Mouse (Mus musculus) liver, adult 2 months (tissue): ENCODE measurements around the gene Resp18. TPM values are rescaled to one million over a fixed set of nuclear protein-coding genes. Genes with fewer than 3 reads are reported as not detected.
A peak's percentile ranks its signal among the peaks of the same experiment; 100 is the strongest.

Experiments
- DNase-seq: peaks from one replicate; pipeline ENCODE4 v3.0.0-alpha.2; 2011; ENCODE audit warnings: low read depth, low spot score; ENCODE audit errors: extremely low read depth
- H3K27ac ChIP-seq: fragments of 200-500 bp; replicated peaks from 2 replicates; pipeline ENCODE4 v1.5.1; 2012; ENCODE audit warnings: low read depth, mild to moderate bottlenecking, control low read depth, inconsistent platforms, low read length; ENCODE audit not compliant: insufficient read depth
- H3K27me3 ChIP-seq: fragments of 200-500 bp; 2 replicates; pipeline ENCODE4 v1.6.1; 2012; ENCODE audit warnings: mild to moderate bottlenecking, moderate library complexity, low read length, inconsistent platforms; ENCODE audit not compliant: control insufficient read depth, insufficient read depth
- H3K36me3 ChIP-seq: fragments of 200-500 bp; 2 replicates; pipeline ENCODE4 v1.6.1; 2012; ENCODE audit warnings: low read length, inconsistent platforms; ENCODE audit not compliant: control insufficient read depth, insufficient read depth
- H3K4me1 ChIP-seq: fragments of 200-500 bp; 2 replicates; pipeline ENCODE4 v1.6.1; 2011; ENCODE audit warnings: low read length; ENCODE audit not compliant: control insufficient read depth, insufficient read depth
- H3K4me3 ChIP-seq: fragments of 200-500 bp; 2 replicates; pipeline ENCODE4 v1.5.1; 2011; ENCODE audit warnings: low read depth, mild to moderate bottlenecking, control low read depth, low read length, moderate library complexity; ENCODE audit not compliant: insufficient read depth
- H3K79me2 ChIP-seq: fragments of 200-500 bp; 2 replicates; pipeline ENCODE4 v1.6.1; 2012; ENCODE audit warnings: inconsistent platforms, mild to moderate bottlenecking, low read length, moderate library complexity; ENCODE audit not compliant: control insufficient read depth, insufficient read depth
- H3K9ac ChIP-seq: fragments of 200-500 bp; 2 replicates; pipeline ENCODE4 v1.6.1; 2012; ENCODE audit warnings: low read depth, mild to moderate bottlenecking, control low read depth, inconsistent platforms, low read length
- CTCF ChIP-seq: fragments of 200-500 bp; IDR thresholded peaks from 2 replicates; pipeline ENCODE4 v1.5.1; 2011; ENCODE audit warnings: low read depth, low read length, control low read depth
- POLR2A ChIP-seq: fragments of 200-500 bp; IDR thresholded peaks from 2 replicates; pipeline ENCODE4 v1.6.1; 2011; ENCODE audit warnings: low read length, control low read depth; ENCODE audit not compliant: insufficient read depth; ENCODE audit errors: extremely low read depth
- WGBS: fragments of 180-500 bp; shearing (Covaris S2); methylation state at CpG from one replicate; pipeline ENCODE4 v1.1.7; 2018; 5-methylcytosine and 5-hydroxymethylcytosine counted together
- polyA plus RNA-seq: library from polyadenylated mRNA; depleted of rRNA; stranded (reverse); fragments of >200 nt; gene quantifications from 2 replicates; pipeline ENCODE4 v1.2.3, GENCODE M21; 2012
- total RNA-seq: library from RNA; depleted of rRNA; stranded (reverse); fragments of >200 nt; gene quantifications from 2 replicates; pipeline ENCODE4 v1.2.3, GENCODE M21; 2014

The Resp18 gene
- total and polyA plus RNA-seq, 2 experiments: 0.28 TPM; not detected in 1

DNA sequence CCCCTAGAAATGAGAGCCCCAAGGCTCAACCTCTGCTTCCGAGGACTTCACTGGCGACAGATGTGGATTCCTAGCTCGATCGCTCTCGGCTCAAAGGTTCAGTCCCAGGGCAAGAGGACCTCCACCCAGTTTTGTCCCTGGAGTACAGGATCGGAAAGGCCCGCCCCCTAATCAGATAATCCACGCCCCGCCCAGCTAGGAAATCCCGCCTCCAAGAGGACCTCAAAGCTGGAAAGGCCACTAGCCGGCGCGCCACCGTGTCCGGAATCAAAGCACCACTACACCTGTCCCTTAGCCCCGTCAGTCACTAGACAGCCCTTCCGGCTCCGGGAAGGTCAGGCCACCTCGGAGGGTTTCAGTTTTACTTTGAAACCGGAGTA lies 38.6 kb upstream of the Resp18 start:
- Histone ChIP-seq H3K27me3 (no peaks in the 10 kb centered on the region), H3K4me1 (peaks cover 8% of the 10 kb centered on the region; the same call in 1 of the 2 replicates), H3K79me2 (no peaks in the 10 kb centered on the region; the same call in 1 of the 2 replicates), H3K36me3 (peaks cover 6% of the 10 kb centered on the region; the same call in 1 of the 2 replicates), H3K27ac (peak overlapping the region; percentile 88), H3K4me3 (peak overlapping the region; percentile 73), H3K9ac (peak overlapping the region; percentile 83)
- TF ChIP-seq CTCF: no peak
- TF ChIP-seq POLR2A: peak; percentile 74
- peak; percentile 82 for DNase-seq
- 0% methylated on average over 20 of the region's 20 CpGs for WGBS

DNA sequence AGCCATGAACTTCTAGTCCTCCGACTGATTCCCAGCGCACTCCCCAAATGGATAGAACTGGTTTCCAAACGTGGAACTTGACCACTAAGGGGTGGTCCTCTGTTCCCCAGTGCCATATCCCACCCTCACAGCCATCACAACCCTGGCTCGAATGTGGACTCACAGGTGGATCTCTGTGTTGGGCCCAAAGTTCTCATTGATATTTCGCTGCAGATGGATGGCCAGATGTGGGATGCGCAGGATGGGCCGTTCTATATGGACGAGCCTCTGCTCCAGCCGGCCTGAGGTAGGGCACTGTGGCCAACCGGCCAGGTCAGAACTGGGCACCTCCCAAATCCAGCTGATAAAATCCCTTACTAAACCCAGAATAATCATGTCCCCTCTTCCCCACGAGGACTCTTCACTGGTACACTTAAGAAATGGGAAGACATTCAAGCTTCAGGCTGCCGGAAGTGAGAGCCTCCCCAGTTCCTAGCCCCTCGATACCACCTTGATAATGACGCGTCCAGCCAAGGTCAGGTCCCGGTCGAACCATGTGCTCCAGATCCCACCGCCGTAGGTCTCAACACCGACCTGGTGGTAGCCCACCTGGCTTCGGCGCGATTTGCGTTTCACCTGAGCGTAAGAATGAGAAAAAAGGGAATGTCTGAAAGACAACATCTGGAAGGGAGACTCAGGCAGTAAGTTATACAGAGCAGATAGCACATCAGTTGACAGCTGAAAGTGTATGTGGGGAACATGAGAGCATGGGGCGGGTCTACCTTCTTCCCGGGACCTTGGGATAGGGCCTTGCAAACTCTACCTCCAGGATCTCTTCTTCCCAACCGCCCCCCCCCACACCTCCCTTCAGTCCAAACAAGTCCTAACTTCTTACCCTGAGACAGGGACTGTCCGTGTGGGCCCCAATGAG lies 37.5 kb upstream of the Resp18 start:
- Histone ChIP-seq H3K79me2 (no peaks in the 10 kb centered on the region; the same call in 1 of the 2 replicates), H3K4me3 (peak overlapping the region; percentile 73), H3K27me3 (no peaks in the 10 kb centered on the region), H3K4me1 (peaks cover 8% of the 10 kb centered on the region; the same call in 1 of the 2 replicates), H3K9ac (peak overlapping the region; percentile 83), H3K27ac (no peak overlapping the region), H3K36me3 (peaks cover 15% of the 10 kb centered on the region; the same call in 1 of the 2 replicates)
- no peak for TF ChIP-seq POLR2A
- no peak for DNase-seq
- WGBS: 84% methylated on average over 29 of the region's 29 CpGs

DNA sequence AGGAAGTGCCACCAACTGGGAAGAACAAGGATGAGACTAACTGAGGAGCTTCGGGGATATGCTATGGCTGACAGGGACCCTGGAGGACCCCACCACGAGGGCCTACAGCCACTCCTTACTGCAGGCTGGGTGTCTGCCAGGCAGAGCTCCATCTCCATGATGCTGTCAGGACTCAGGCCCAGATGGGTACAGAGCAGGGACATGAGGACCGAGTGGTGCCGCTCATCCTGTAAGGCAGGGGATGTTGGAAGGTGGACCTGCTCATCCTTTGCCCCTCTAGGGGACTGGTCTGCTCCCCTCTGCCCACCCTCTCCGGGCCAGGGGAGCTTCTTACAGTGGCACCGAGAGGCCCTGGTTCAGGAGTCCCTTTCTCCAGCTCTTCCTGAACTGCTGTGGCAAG lies 36.8 kb upstream of the Resp18 start:
- Histone ChIP-seq H3K4me1 (peaks cover 8% of the 10 kb centered on the region; the same call in 1 of the 2 replicates), H3K4me3 (no peak overlapping the region), H3K27ac (no peak overlapping the region), H3K9ac (no peak overlapping the region), H3K79me2 (no peaks in the 10 kb centered on the region; the same call in 1 of the 2 replicates), H3K27me3 (no peaks in the 10 kb centered on the region), H3K36me3 (peaks cover 19% of the 10 kb centered on the region; the same call in 1 of the 2 replicates)
- TF ChIP-seq CTCF (no peak), POLR2A (no peak)
- 93% methylated on average over 6 of the region's 6 CpGs for WGBS
- no peak for DNase-seq

DNA sequence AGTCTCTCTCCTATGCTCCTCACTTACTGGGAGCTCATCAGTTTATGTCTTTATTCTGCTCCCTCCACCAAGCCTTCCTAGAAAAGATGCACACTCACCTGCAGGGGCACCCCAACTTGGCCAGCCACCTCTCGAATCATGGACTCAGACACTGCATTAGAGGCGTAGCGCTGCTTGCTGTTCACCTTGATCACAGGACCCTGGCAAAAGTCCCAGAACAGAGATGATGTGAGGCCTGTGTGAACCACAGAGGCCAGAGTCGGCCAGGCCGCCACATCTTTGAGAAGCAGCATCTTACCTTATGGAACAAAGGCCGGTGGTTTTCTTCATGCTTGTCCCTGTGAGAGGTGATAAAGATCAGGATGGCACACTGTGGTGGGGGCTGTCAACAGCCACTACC lies 33.5 kb upstream of the Resp18 start:
- Histone ChIP-seq H3K27ac (no peak overlapping the region), H3K27me3 (no peaks in the 10 kb centered on the region), H3K36me3 (peaks cover 28% of the 10 kb centered on the region; the same call in 1 of the 2 replicates), H3K4me1 (peaks cover 8% of the 10 kb centered on the region; the same call in 1 of the 2 replicates), H3K9ac (no peak overlapping the region), H3K4me3 (no peak overlapping the region), H3K79me2 (no peaks in the 10 kb centered on the region; the same call in 1 of the 2 replicates)
- TF ChIP-seq CTCF (no peak), POLR2A (no peak)
- DNase-seq: no peak
- WGBS: 79% methylated on average over 6 of the region's 6 CpGs

DNA sequence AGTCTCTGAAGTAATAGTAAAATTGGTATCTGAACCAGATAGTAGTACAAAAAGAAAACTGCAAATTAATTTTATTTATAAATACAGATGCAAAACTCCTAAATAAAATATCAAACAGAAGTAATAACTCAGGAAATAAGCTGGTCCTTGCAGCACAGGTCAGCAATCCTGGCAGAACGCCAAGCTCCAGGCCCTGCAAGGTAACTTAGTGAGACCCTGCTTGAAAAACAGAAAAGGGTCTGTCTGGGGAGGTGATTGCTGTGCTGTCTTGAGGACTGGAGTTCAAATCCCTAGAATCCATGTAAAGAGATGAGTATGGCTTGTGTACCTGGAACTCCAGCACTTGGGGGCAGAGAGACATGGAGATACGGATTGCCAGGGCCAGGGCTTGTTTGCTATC lies 26.4 kb upstream of the Resp18 start:
- Histone ChIP-seq H3K36me3 (peaks cover 9% of the 10 kb centered on the region; the same call in 1 of the 2 replicates), H3K27me3 (no peaks in the 10 kb centered on the region), H3K27ac (no peak overlapping the region), H3K9ac (no peak overlapping the region), H3K4me1 (no peaks in the 10 kb centered on the region), H3K79me2 (no peaks in the 10 kb centered on the region), H3K4me3 (no peak overlapping the region)
- DNase-seq: no peak
- WGBS: 78% methylated on average over 2 of the region's 2 CpGs
- TF ChIP-seq POLR2A (no peak), CTCF (no peak)

DNA sequence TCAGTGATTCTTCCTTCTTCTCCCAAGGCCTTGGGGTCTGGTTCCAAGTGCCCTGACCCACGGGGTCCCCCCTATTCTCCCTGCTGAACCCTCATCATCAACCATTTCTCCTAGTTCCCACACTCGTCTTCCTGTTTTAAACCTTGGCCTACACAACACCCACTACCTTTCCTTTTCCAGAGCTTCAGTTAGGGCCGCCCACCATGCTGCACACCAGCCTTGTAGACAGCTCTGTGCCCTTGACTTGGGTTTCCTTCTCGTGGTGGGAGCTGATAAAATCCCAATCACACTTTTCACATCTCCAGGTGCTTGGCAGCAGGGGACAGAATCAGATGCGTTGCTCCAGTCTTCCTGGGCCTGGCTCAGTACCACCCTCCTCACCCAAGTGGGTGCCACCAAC lies 16.1 kb upstream of the Resp18 start:
- H3K4me3 ChIP-seq: no peak overlapping the region
- no peaks in the 10 kb centered on the region for H3K27me3 ChIP-seq
- no peak overlapping the region for H3K27ac ChIP-seq
- no peaks in the 10 kb centered on the region for H3K4me1 ChIP-seq
- H3K79me2 ChIP-seq: no peaks in the 10 kb centered on the region
- TF ChIP-seq POLR2A (no peak), CTCF (no peak)
- WGBS: 81% methylated on average over 5 of the region's 5 CpGs
- no peaks in the 10 kb centered on the region for H3K36me3 ChIP-seq
- DNase-seq: no peak
- no peak overlapping the region for H3K9ac ChIP-seq
